Comparison of ENCODE assay signal across 14 mouse cellular contexts in the genomic region with DNA sequence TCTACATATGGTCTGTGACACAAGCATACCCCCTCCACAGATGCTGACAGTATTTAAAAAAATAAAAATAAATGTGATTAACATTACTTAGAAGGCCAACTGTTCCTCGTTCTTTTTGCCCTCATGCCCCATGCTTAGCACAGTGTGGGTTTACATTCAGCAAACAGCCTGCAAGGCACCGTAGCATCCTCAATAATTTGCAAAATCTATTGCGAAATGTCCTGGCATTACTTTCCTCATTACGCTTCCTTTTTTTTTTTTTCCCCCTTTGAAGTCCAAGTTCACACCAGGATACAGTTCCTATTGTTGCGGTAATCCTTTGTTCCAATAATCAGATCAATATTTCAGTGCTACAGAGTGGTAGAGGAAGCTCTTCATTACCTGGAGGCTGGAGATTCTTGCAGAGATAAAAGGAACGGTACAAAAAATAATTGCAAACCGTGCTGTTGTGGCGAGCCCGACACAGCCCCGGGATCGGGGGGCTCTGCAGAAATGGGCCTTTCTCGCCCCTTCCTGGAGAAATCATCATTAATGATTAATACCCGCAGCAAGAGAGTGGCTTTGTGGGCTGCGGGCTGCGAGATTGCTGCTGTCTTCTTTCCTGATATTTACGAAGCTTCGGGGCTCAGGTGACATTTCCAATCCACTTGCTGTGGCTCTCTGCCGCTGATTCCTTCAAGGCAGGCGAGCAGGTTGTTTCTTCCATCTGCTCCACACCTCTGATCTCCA. TPM values are rescaled to one million over a fixed set of nuclear protein-coding genes. Genes with fewer than 3 reads are reported as not detected.
A peak's percentile ranks its signal among the peaks of the same experiment; 100 is the strongest.
DNase-seq lines count a peak whose midpoint lies in the region; ATAC-seq and TF ChIP-seq lines count a peak whose summit lies in the region.
"Had no signal": no experiment of that assay in that cellular context is flagged by ENCODE, and none has a peak within 500 bp of the region (broad histone marks: within the 10 kb centered on the region; RNA-seq: fewer than 3 reads in every experiment).

No protein-coding gene starts in this region.

- no peak for TF ChIP-seq CTCF in liver, adult 2 months (IDR thresholded peaks at IDR 0.05; ENCODE audit: low read depth, low read length)
- TF ChIP-seq CTCF in hindbrain, postnatal 0 days (IDR thresholded peaks at IDR 0.05; ENCODE audit: low read depth), result no peak

- H3K27me3 ChIP-seq in liver, adult 2 months (ENCODE audit: control insufficient read depth, insufficient read depth, low read length), result no peaks in the 10 kb centered on the region
- H3K27me3 ChIP-seq in liver, embryonic 12.5 days (replicated peaks), result no peaks in the 10 kb centered on the region
- H3K27me3 ChIP-seq in hindbrain, postnatal 0 days (ENCODE audit: insufficient read depth, low read length), result no peaks in the 10 kb centered on the region
- H3K27me3 ChIP-seq in neural tube, embryonic 15.5 days (replicated peaks), result no peaks in the 10 kb centered on the region
- H3K27me3 ChIP-seq: megakaryocyte, embryonic 14.5 days had no signal

- no peaks in the 10 kb centered on the region for H3K4me1 ChIP-seq in liver, adult 2 months (ENCODE audit: control insufficient read depth, insufficient read depth, low read length)
- H3K4me1 ChIP-seq in liver, embryonic 12.5 days, result no peaks in the 10 kb centered on the region
- H3K4me1 ChIP-seq in hindbrain, postnatal 0 days (ENCODE audit: insufficient read depth, low read length), result no peaks in the 10 kb centered on the region
- H3K4me1 ChIP-seq in neural tube, embryonic 15.5 days, result peaks cover 15% of the 10 kb centered on the region
- H3K4me1 ChIP-seq: megakaryocyte, embryonic 14.5 days had no signal

- no peaks in the 10 kb centered on the region for H3K79me2 ChIP-seq in liver, adult 2 months (ENCODE audit: control insufficient read depth, insufficient read depth, low read length)

- H3K4me3 ChIP-seq in liver, adult 2 months (ENCODE audit: insufficient read depth, low read depth, low read length), result no peak overlapping the region
- no peak overlapping the region for H3K4me3 ChIP-seq in liver, embryonic 12.5 days
- H3K4me3 ChIP-seq in hindbrain, postnatal 0 days (ENCODE audit: low read length), result peak overlapping the region; percentile 0; the same call in 1 of the 2 replicates
- peak overlapping the region; percentile 24 for H3K4me3 ChIP-seq in neural tube, embryonic 15.5 days (replicated peaks)
- H3K4me3 ChIP-seq: megakaryocyte, embryonic 14.5 days had no signal

- no peak overlapping the region for H3K9ac ChIP-seq in liver, adult 2 months (ENCODE audit: low read depth, low read length)
- no peak overlapping the region for H3K9ac ChIP-seq in liver, embryonic 12.5 days
- H3K9ac ChIP-seq in hindbrain, postnatal 0 days (replicated peaks; ENCODE audit: low read length), result peak overlapping the region; percentile 1; the same call in 1 of the 2 replicates
- H3K9ac ChIP-seq in neural tube, embryonic 15.5 days (replicated peaks), result peak overlapping the region; percentile 43; the same call in 1 of the 2 replicates
- H3K9ac ChIP-seq: liver, embryonic 14.5 days had no signal

- H3K4me2 ChIP-seq in liver, embryonic 12.5 days, result no peak overlapping the region
- peak overlapping the region; percentile 33 for H3K4me2 ChIP-seq in hindbrain, postnatal 0 days (ENCODE audit: low read depth, low read length)
- H3K4me2 ChIP-seq in neural tube, embryonic 15.5 days, result peak overlapping the region; percentile 53

- no peak for ATAC-seq in liver, embryonic 12.5 days
- ATAC-seq in hindbrain, postnatal 0 days, result no peak
- ATAC-seq in neural tube, embryonic 15.5 days (ENCODE audit: low FRiP score), result peak; percentile 68; the same call in 1 of the 2 replicates

- DNase-seq in cerebellum, postnatal 25 days, result peak; percentile 9 to 11
- no peak for DNase-seq in cerebellum, adult 11-12 months
- peak; percentile 53 for DNase-seq in liver, adult 2 months (ENCODE audit: extremely low read depth, low read depth, low spot score)
- peak; percentile 39 for DNase-seq in hindbrain, postnatal 0 days (ENCODE audit: low spot score)
- DNase-seq in embryo, embryonic 10.5 days (ENCODE audit: low spot score), result no peak
- DNase-seq in frontal cortex, postnatal 25 days (ENCODE audit: low spot score in 2 of 2), result no peak
- DNase-seq: thymus, postnatal 14 days had no signal

- no peaks in the 10 kb centered on the region for H3K36me3 ChIP-seq in liver, adult 2 months (ENCODE audit: control insufficient read depth, insufficient read depth, low read length)
- H3K36me3 ChIP-seq in liver, embryonic 12.5 days, result no peaks in the 10 kb centered on the region
- H3K36me3 ChIP-seq in hindbrain, postnatal 0 days (ENCODE audit: insufficient read depth, low read length), result no peaks in the 10 kb centered on the region
- no peaks in the 10 kb centered on the region for H3K36me3 ChIP-seq in neural tube, embryonic 15.5 days
- H3K36me3 ChIP-seq: G1E had no signal

- WGBS in liver, adult 2 months, result 59% methylated on average over 19 of the region's 19 CpGs
- 66% methylated on average over 19 of the region's 19 CpGs for WGBS in liver, embryonic 12.5 days (ENCODE audit: insufficient replicate concordance)
- 48% methylated on average over 19 of the region's 19 CpGs for WGBS in hindbrain, postnatal 0 days
- WGBS in neural tube, embryonic 15.5 days, result 29% methylated on average over 19 of the region's 19 CpGs

- no peaks in the 10 kb centered on the region for H3K9me3 ChIP-seq in liver, embryonic 12.5 days (replicated peaks)
- no peaks in the 10 kb centered on the region for H3K9me3 ChIP-seq in hindbrain, postnatal 0 days (ENCODE audit: low read length)
- no peaks in the 10 kb centered on the region for H3K9me3 ChIP-seq in neural tube, embryonic 15.5 days (replicated peaks)
- H3K9me3 ChIP-seq: megakaryocyte, embryonic 14.5 days had no signal

- H3K27ac ChIP-seq in liver, adult 2 months (replicated peaks; ENCODE audit: insufficient read depth, low read depth, low read length), result no peak overlapping the region
- no peak overlapping the region for H3K27ac ChIP-seq in liver, embryonic 12.5 days
- peak overlapping the region; percentile 2; the same call in 1 of the 2 replicates for H3K27ac ChIP-seq in hindbrain, postnatal 0 days
- peak overlapping the region; percentile 74 for H3K27ac ChIP-seq in neural tube, embryonic 15.5 days (replicated peaks)
- H3K27ac ChIP-seq: liver, embryonic 14.5 days had no signal

- TF ChIP-seq POLR2A in liver, adult 2 months (IDR thresholded peaks at IDR 0.05; ENCODE audit: extremely low read depth, insufficient read depth, low read length), result no peak

RNA-seq across cellular contexts. Expression of gene Tas2r134, which starts 27.7 kb away (rescaled TPM):
- total RNA-seq in liver, adult 2 months (2014; rRNA removed), result not detected in 2 replicates
- not detected in 2 replicates for polyA plus RNA-seq in liver, adult 2 months (2012; rRNA removed)
- polyA plus RNA-seq in liver, embryonic 12.5 days (2016; fragmentation: Nextera tagmentation; extraction: Ambion mirVana), result not detected in 2 replicates
- total RNA-seq in hindbrain, postnatal 0 days (2014; rRNA removed), result not detected in 2 replicates
- not detected in 2 replicates for polyA plus RNA-seq in hindbrain, postnatal 0 days (2015; fragmentation: Nextera tagmentation; extraction: Ambion mirVana)
- not detected in 2 replicates for polyA plus RNA-seq in neural tube, embryonic 15.5 days (2015; fragmentation: Nextera tagmentation; extraction: Ambion mirVana)
- total RNA-seq: adrenal gland, adult 18-20 months; G1E; heart, adult 8-10 months had no signal
- polyA plus RNA-seq: G1E; liver, embryonic 14.5 days had no signal

Comparison
In these comparisons a context has a peak if more than half of its experiments do, and no peak if none do; other contexts are left out.
1. DNase-seq: peak in cerebellum, postnatal 25 days (2 of 2), liver, adult 2 months (single experiment) and hindbrain, postnatal 0 days (single experiment); none in cerebellum, adult 11-12 months (single experiment), embryo, embryonic 10.5 days (single experiment) and frontal cortex, postnatal 25 days (0 of 2).
2. H3K27ac ChIP-seq: peak in hindbrain, postnatal 0 days (single experiment) and neural tube, embryonic 15.5 days (single experiment); none in liver, adult 2 months (single experiment) and liver, embryonic 12.5 days (single experiment).
3. H3K4me3 ChIP-seq: peak in hindbrain, postnatal 0 days (single experiment) and neural tube, embryonic 15.5 days (single experiment); none in liver, adult 2 months (single experiment) and liver, embryonic 12.5 days (single experiment).
4. H3K9ac ChIP-seq: peak in hindbrain, postnatal 0 days (single experiment) and neural tube, embryonic 15.5 days (single experiment); none in liver, adult 2 months (single experiment) and liver, embryonic 12.5 days (single experiment).